Mouse (Mus musculus) spleen, adult 2 months (tissue): ENCODE results near the gene Lhx4.

Source experiments
- CTCF ChIP-seq: fragments of 200-500 bp; IDR thresholded peaks from 2 replicates; pipeline ENCODE4 v1.5.1; 2011; ENCODE audit warnings: mild to moderate bottlenecking, inconsistent platforms; ENCODE audit not compliant: insufficient read depth, insufficient read length, insufficient replicate concordance; ENCODE audit errors: extremely low read depth
- POLR2A ChIP-seq: fragments of 200-500 bp; IDR thresholded peaks from 2 replicates; pipeline ENCODE4 v1.6.1; 2011; ENCODE audit warnings: low read depth, low read length, inconsistent platforms

DNA sequence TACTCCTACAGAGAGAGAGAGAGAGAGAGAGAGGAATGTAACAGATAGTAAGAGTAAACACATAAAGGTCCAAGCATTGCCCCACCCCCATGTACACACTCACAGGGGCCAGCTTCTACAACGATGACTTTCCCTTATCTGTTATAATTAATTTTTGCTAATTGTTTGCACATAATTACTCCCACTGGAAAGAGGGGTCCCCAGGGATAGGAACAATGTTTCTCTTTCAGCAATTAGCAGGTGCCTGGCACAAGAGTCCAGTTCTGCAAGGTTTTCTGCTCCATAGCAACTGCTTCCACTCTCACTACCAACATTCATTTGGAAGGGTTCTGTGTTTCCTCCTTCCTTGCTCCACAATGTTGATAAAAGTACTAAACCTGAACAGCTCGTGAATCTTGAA lies 25.6 kb downstream of the Lhx4 start:
- no peak for TF ChIP-seq CTCF
- TF ChIP-seq POLR2A = no peak
